Mouse (Mus musculus) lung, postnatal 10 days (tissue): ENCODE measurements around the gene Noa1.

Experiments
- DNase-seq: peaks from one replicate; pipeline ENCODE4 v3.0.0; 2021

Gene Noa1

DNA sequence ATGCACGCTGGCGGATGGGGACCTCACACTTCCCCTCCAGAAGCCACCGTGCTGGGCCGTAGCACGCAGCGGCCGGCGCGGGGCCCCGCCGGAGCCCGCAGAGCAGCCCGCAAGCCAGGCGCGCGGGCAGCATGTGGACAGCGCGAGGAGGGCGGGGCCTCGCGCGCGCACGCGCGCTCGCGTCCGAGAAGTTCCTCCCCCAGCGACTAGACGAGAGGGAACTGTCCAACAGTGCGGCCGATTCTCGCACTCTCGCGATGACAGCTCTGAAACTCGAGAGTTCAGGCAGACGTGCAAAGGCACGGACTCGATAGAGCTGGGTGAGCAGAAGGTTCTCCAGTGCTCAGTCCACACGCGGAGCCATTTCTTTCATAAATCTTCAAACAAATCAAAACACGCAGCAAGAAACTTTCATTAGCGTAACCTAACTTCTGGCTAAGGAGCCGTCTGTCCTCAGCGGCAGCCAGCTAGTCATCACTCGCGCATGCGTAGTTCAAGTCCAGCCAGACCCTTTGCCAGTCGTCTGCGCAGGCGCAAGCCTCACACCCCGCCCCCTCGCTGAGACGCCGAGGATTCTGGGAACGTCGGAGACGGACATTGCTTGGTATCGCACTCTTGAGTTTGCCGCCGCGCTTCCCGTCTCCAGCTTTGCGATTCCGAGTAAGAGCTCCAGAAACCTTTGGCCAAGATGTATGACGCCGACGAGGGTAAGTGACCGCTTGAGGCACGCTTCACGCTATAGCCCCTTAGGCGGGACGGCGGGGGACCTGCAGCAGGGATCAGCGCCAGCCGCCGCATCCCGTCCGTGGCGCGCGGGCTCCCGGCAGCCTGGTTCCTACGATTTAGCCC lies at the start of gene Noa1, which contains the start of gene Polr2b:
Noa1 (minus strand) TSS at position 161 of the 849 bp plus-strand sequence.
Polr2b (plus strand) TSS at position 224 of the 849 bp plus-strand sequence.
- peak; percentile 99 for DNase-seq

DNA sequence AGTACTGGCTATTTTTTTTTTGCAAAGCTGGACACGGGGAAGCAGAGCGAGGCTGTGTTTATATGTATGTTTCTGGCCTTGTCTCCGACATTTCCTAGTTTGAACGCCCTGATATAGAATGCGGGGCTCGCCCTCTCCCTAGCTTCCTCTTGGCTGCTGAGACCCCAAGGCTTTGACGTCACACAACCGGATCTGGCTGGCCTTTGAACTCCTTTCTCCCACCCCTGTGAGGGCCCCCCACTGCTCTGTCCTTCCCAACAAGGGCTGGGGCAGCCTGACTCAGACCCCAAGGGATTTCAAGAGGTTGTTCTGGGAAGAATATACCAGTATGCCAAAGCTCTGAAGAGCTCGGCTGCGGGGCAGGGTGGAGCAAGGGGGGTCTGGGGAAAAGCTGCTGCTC lies 48.5 kb upstream of the Noa1 start:
- peak; percentile 79 for DNase-seq

DNA sequence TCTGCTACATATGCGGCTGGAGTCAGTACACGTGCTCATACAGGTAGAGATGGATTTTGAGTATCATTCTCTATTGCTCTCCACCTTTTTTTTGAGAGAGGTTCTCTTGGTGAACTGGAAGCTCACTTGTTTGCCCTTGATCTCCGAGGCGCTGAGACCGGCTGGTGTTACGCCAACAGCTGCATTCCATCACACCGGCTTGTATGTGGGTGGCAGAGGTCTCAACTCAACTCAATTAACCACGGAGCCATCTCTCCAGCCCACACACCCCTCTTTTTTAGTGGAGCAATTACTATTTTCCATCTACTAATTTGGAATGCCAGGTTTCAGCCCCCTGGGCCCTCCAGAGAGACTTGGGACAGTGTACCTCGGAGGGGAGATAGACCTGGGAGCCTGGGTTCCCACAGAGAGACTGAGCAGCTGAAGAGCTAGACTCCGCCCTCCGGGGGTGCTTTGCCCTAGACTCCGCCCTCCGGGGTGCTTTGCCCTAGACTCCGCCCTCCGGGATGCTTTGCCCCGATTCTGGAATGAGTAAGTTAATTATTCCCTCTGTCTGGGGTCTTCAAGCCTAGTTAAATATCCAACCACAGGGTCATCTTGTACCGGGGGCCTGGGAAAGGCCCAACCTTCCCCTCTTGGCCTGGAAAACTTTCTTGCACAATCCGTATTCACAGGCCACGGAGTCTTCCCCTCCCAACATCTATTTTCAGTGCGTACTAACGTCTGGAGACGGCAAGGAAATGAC lies 47.7 kb upstream of the Noa1 start:
- peak; percentile 88 for DNase-seq

DNA sequence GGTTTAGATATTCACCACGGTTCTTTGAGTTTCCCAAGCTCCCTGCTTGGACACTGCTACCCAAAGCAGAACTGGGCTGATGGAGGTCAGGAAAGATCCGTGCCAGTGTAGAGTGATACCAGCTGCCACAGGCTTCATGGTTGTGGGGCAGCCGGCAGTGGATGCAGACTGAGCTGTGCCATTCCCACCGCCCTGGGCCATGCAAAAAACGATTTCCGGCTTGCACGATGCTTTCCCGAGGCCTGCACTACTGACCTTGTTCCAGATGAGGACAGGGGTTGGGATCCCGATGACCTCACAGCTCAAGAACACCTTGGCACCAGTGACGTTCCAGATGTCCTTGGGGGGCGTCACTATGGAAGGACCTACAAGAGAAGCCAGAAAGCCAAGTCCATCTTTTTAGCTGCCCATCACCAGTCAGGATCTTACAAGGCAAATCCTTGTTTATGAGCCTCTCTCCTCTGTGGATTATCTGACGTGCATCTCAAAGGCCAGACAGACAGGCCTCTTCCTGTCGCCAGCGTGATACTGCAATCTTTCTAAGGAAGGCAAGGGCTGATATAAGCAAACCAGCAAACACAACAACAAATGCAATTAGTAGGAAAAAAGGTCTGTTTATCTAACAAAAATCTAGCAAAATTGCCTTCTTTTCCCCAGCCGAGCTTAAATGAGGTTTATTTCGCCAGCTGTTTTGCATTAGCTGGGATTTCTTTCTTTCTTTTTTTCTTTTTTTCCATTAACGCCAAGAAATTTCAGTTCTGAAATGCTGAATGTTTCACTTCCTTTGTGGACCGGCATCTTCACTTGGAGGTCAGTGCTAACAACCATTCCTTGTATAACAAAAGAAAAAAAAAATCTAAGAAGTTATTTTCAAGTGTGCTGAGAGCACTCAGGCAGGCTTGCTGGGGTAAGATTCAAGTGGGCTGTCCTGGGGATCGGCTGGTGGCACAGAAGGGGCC lies 45.7 kb upstream of the Noa1 start:
- peak; percentile 34 for DNase-seq

DNA sequence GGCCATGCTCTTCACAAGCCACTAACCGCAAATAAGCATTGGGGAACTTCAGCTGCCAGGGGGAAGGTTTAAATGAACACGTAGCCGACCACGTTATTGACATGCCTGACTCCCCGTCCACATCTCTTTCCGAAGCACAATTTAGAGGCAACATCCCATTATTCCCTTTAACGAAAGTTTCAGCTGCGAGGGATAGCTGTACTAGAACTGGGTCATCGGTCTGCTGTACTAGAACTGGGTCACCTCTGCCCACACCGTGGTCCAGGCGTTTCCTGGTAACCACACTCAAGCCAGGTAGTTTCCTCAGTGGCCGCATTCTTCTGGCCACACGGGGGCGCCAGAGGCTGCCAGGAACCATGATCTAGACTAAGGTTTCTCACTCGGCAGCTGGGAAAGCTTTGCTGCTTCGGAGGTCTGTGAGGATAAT lies 44.5 kb upstream of the Noa1 start:
- peak; percentile 89 for DNase-seq

DNA sequence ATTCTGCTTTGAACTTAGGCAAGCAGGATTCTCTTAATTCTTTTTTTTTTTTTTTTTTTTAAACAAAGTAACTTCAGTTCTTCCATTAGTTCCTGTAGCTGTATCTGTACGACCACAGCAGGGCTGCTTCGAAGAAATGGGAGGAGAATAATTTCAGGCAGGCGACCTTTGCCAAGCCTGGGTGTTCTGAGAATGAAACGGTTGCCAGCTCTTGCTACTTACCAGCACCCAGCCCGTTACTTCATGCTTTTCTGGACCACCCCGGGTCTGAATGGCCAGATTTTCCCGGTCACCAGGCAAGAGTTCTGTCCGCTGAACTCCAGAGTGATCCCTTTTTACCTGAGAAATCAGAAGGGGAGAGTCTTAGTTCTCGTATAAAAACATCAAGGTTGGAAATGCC lies 41.8 kb upstream of the Noa1 start:
- no peak for DNase-seq

DNA sequence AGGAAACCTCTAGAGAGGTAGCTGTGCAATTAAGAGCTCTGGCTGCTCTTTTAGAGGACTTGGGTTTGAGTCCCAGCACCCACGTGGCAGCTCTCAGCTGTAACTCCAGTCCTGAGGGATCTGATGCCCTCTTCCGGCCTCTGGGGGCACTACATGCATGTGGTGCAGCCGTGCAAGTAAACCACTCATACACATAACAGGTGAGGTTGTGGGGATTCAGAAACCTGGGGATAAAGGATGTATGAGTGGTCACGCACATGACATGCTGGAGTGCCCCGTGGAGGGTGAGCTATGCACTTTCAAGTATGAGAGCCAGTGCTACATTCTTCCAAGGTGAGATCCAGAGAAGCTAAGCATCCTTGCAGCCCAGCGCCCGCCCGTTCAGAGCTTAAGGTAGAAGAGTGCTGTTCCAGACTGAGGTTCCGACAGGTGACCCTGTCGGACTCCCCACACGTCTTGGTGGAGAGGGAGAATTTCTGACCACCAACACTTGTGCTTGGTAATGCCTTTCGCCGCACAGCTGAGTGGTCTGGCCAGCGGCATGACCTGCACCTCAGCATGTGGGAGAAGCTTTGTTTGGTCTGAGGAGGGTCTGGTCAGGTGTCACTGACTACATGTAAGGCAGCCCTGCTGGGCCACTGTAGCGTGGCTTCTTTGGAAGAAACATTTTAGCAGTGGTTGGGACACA lies 40.2 kb upstream of the Noa1 start:
- no peak for DNase-seq

DNA sequence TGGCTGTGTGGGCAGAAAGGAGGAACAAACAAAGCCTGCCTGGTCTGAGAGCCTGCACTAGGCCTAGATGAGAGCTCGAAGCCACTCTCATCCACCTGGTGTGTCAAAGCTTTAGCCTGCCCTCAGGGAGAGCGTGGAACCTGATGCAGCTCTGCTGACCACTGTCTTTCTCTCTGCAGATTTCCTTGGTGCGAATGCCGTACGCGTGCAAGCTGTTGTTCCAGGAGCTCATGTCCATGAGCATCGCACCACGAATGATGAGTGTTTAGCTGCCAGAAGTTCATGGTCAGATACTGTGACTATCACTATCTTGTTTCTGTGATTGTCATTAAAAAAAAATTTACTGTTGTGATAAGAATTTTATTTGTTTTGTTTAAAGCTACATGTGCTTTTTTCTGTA lies 39.0 kb upstream of the Noa1 start:
- no peak for DNase-seq

DNA sequence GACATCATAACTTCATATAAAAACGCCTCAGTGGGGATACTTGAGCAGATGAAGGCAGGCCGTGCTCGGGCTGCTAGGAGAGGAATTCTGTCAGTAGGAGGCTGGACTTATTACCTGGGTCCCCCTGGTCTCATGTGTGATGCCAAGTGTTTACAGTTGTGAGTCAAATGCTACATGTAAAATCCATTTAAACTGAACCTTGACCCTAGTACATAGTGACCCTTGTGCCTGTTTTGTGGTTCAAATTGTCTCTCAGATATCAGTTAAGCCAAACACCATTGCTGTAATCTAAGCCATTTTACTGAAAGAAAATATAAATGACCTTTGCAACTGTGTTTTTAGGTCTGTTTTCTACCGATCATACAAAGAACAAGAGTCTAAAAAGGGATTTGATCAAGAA lies 30.1 kb upstream of the Noa1 start:
- DNase-seq = no peak

DNA sequence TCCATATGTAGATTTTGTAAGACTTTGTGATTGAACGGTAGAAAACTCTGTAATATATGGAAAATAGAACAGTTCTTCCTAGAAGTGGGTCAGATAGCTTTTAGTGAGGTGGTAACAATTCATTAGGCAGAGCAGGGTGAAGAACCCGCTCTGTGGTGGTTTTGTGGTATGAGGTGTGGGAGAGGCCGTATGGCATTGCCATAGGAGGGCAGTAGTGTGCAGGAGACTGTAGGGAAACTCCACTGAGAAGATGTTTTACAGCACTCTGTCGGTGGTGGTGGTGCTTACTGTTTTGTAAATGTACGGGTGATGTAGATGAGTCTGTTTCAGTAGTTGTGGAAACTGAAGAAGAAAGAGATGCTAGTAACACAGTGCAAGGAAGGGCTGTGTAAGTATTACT lies 20.3 kb upstream of the Noa1 start:
- no peak for DNase-seq

DNA sequence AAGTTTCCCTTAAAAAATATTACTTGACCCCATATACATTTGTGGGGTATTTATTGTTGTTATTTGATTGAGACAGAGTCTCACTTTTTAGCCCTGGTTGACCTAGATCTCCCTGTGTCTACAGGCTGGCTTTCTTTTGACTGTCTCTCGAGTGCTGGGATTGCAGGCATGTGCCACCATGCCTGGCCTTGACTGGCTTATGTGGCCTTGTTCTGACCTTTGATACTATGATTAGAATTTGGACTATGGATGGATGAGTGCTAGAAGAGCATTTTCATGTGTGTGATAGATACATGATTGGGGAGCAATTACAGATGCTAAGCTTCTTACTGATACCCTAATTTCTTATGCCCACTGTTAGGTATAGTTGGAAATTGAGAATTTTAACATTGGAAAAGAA lies 15.1 kb upstream of the Noa1 start:
- no peak for DNase-seq

DNA sequence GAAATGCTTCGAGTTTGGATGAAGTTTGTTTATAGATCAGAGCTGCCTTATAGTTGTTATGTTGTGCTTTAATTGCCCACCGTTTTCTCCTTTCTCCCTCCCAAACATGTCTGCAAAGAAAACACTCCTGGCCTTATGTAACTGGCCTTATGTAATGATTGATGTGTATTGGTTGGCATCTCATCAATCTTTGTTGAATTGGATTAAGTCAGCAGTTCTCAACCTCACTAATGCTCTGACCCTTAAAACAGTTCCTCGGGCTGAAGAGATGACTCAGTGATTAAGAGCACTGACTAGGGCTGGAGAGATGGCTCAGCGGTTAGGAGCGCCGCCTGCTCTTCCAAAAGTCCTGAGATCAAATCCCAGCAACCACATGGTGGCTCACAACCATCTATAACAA lies 5.1 kb upstream of the Noa1 start:
- DNase-seq = no peak

DNA sequence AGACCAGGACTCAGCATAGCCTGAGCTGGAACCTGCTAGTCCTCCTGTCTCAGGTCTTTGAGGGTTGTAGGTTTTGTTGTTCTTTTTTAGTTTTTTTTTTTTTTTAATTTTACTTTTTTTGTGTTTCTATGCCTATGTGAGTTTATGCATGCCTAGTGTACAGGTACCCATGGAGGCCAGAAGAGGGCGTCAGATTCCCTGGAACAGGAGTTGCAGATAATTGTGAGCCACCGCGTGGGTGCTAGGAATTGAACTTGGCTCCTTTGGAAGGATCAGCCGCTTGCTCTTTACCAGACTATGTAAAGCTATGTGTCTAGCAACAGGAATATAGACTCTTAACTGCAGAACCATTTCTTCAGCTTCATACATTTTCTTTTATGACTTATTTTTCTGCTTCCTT lies 4.3 kb upstream of the Noa1 start:
- no peak for DNase-seq

DNA sequence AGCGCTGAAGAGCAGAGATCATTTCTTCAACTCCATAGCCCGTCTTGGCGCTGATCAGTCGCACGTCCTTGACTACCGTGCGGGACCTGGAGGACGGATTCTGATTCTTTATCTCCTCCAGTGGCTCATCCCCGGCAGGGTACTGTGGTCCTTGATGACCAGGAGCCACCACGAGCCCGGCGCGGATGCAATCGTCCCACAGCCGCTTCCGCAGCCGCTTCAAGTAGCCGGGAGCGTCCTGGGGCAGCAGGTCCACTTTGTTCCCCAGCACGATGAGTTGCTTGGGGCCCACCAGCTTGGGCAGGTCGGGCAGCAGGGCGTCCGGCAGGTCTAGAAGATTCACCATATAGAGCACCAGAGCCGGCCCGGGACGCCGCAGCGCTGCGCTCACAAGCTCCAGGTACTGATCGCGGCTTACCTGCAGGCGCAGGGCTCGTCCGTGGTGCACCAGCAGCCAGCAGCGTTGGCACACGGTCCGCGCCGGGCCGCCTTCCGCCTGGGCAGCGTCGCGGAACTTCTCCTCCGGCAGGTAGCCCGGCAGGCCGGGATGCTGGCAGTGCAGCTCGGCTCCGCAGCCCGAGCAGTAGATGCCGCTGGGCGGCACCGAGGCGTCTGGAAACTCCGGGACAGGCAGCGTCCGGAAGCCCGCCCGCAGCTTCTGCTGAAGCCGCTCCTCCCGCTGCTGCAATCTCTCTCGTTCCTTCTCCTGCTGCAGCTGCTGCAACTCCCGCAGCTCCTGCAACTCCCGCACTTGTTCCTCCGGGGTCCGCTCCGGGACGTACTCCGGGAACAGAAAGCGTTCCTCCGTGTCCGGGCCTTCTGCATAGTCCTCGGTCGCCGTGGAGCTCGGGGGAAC lies 605 bp downstream of the Noa1 start:
- peak; percentile 10 for DNase-seq

DNA sequence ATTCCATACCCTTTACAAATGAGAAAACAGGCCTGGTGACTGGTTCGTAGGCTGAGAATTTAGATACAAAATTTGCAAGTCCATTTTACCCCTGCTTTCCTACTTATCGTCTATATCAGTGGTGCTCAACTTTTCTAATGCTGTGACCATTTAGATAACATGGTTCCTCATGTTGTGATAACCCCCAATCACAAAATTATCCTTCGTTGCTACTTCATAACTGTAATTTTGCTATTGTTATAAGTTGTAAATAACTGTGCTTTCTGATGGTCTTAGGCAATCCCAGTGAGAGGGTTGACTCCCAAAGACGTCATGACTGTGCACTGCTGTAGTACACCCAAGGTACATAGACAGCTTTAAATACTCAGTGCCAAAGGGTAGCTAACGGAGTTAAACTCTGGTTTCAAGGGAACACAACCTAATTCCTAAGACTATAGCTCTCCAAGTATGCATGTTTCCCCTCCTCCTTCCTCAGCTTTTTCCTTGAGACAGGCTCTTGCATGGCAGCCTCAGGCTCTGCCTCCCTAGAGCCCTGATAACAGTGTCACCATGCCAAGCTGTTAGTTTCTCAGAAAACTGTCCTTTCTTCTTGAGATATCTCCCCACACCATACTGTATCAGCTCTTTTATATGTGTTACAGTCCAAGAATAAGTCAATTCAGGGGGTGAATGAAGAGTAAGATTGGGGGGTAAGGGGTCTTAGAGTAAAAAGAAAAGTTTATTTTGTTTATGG lies 1.9 kb downstream of the Noa1 start:
- no peak for DNase-seq

DNA sequence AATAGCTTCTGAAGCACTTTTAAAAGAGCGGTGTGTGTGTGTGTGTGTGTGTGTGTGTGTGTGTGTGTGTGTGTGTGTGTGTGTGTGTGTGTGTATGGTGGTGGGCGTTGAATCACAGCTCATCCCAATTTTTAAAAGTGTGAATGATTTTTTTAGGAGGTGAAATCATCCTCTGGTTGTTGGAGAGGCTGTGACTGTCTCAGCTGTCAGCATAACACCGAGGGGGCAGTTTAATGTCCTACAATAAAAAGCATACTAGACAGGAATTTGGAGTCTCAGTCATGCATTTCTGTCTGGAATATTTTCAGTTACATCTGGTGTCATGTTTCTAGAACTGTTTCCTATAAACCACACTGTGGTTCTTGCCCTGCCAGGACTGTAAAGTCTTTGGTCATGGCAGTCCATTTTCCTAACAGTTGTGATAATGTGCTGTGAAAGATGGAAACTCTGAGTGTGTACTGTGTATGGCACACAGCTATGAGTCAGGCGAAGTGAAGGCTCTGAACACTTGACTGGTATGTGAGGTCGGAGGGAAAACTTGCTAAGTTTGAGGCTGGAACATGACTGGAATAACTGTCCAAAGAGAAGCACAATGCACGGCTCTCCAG lies 8.5 kb downstream of the Noa1 start:
- peak; percentile 34 for DNase-seq

DNA sequence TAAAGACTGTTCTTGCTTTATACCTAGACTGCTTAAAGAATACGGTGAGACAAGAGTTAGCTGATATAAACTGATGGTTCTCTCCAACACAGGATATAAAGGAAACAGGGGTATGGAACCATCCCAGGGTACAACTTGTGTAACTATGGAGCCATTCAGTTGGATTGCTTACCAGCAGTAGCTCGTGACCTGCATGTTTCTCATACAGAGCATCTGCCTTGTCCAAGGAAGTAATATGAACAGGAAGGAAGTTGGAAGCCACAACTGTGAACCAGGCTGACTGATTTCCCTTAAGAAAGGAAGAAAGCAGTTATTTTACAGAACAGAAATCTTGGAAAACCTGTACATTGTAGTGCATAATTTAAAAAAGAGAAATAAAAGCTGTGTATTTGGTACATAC lies 10.4 kb downstream of the Noa1 start:
- no peak for DNase-seq

DNA sequence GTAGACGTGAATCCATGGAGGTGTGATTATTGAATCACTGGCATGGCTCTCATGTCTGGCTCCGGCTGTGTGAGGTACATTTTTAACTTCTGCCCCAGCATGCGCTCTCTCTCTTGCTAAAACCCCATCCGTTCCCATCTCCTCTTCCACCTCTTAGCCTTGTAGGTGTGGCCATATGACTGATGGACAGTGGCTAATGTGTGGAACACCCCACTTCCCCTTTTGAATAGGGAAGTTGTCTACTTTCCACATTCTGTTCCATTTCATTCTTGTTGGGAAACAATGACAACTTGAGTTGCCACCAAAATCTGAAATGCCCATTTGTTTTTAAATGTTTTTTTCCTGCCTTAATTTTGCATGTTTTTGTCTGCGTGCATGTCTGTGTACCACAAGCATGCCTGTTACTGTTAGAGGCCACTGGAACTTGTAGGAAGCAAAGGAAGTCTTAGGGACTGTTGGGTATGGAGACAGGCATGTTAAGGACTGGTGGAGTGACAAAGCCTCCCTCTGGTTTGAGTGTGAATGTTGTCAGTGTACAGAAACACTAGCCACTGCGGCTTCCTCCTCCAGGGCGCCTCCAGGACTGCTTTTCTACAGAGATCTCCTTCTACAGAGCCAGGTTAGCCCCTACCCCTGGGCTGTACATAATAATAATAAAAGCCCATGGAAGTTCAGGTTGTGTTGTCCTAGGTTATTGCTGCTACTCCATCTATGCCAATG lies 16.9 kb downstream of the Noa1 start:
- no peak for DNase-seq

DNA sequence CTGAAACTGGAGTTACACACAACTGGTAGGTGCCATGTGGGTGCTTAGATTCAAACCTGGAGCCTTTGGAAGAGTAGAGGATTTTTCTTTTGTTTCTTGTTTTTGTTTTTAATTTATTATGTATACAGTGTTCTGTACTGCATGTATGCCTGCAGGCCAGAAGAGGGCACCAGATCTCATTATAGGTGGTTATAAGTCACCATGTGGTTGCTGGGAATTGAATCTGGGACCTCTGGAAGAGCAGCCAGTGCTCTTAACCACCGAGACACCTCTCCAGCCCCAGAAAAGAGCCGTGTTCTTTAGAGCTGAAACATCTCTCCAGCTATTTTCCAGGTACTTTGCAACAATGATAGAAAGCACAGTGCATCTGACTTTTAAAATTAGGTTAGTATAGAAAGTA lies 19.3 kb downstream of the Noa1 start:
- DNase-seq = no peak

DNA sequence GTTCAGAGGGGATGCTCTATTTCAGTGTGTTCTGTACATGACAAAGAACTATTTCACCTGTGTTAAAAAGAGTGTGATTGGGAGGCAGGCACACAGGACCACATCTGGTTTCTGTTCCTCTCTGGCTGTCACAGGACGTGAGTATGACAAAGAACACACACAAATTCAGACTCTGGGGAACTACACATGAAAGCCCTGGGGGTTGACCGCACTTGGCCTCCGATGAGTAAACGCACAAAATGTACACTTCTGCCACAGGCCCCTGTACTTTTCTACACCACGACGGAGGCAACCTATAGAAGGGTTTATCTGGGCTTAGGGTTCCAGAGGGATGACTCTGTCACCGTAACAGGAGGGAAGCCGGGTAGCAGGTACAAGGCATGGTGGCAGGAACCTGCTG lies 20.2 kb downstream of the Noa1 start:
- DNase-seq = no peak
